Mouse (Mus musculus): ENCODE data around the gene Atp2c1. TPM values are rescaled to one million over a fixed set of nuclear protein-coding genes. Genes with fewer than 3 reads are reported as not detected.

The Atp2c1 gene
- polyA plus RNA-seq, 1 experiment, result 79.6 TPM

- TF ChIP-seq POLR2A (IDR thresholded peaks at IDR 0.05; ENCODE audit: insufficient read depth, low read length), result no peak
- TF ChIP-seq EP300 (IDR thresholded peaks at IDR 0.05; ENCODE audit: insufficient read depth, low read depth, low read length), result no peak
- TF ChIP-seq CTCF (IDR thresholded peaks at IDR 0.05; ENCODE audit: low read depth, low read length), result no peak
- Histone ChIP-seq H3K36me3 (ENCODE audit: control insufficient read depth, insufficient read depth, low read length, poor library complexity, severe bottlenecking) (no peaks in the 10 kb centered on the region), H3K9ac (ENCODE audit: low read depth, poor library complexity, severe bottlenecking) (no peak overlapping the region), H3K4me1 (ENCODE audit: control insufficient read depth, insufficient read depth, low read length) (peaks cover 2% of the 10 kb centered on the region), H3K27me3 (ENCODE audit: control insufficient read depth, insufficient read depth, low read length, poor library complexity, severe bottlenecking) (no peaks in the 10 kb centered on the region), H3K27ac (ENCODE audit: insufficient read depth, low read length) (no peak overlapping the region), H3K9me3 (replicated peaks; ENCODE audit: control insufficient read depth, insufficient read depth, low read length, poor library complexity, severe bottlenecking) (no peaks in the 10 kb centered on the region), H3K4me3 (ENCODE audit: low read depth, low read length) (no peak overlapping the region)
These were observed 43.2 kb downstream of the Atp2c1 start for GRCm38 (mm10) chr9:105483880-105484279.

DNA sequence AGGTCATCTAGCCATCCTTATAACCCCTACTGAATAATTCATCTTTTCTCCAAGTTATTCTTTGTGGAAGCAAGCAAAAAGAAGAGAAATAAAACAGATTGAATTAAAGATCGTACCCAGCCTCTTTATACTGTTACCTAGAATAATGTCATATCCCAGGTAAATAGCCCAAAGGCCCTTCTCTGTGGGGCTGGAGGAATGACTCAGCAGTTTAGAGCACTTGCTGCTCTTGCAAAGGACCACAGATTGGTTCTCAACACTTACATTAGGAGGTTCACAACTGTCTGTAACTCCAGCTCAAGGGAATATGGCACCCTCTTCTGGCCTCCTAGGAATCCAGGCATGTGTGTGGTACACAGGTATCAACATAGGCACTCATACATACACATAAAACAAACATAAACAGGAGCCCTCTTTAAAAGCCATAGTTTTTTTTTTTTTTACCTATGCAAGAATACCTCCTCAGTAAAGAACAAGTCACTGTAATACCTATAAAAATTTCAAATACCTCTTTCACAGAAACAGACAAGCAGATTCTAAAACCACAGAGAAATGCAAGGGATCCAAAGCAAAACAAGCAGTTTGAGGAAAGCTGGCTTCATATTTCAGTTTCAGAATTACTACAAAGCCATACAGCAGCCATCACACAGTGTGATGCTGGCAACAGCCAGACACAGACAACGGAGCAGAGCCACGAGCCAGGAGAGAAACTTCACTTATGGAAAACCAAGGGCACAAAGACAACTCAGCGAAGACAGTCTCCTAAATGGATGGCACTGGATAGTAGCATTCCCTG, 44.2 kb downstream of the Atp2c1 start:
- Histone ChIP-seq H3K9me3 (replicated peaks; ENCODE audit: control insufficient read depth, insufficient read depth, low read length, poor library complexity, severe bottlenecking) (no peaks in the 10 kb centered on the region), H3K36me3 (ENCODE audit: control insufficient read depth, insufficient read depth, low read length, poor library complexity, severe bottlenecking) (no peaks in the 10 kb centered on the region), H3K4me1 (ENCODE audit: control insufficient read depth, insufficient read depth, low read length) (peaks cover 2% of the 10 kb centered on the region), H3K27me3 (ENCODE audit: control insufficient read depth, insufficient read depth, low read length, poor library complexity, severe bottlenecking) (no peaks in the 10 kb centered on the region), H3K27ac (ENCODE audit: insufficient read depth, low read length) (no peak overlapping the region), H3K4me3 (ENCODE audit: low read depth, low read length) (no peak overlapping the region), H3K9ac (ENCODE audit: low read depth, poor library complexity, severe bottlenecking) (no peak overlapping the region)
- no peak for TF ChIP-seq CTCF (IDR thresholded peaks at IDR 0.05; ENCODE audit: low read depth, low read length)
- no peak for TF ChIP-seq EP300 (IDR thresholded peaks at IDR 0.05; ENCODE audit: insufficient read depth, low read depth, low read length)

GRCm38 (mm10) chr9:105482070-105482469, 45.0 kb downstream of the Atp2c1 start:
- no peak overlapping the region for H3K9ac ChIP-seq (ENCODE audit: low read depth, poor library complexity, severe bottlenecking)
- no peak for TF ChIP-seq EP300 (IDR thresholded peaks at IDR 0.05; ENCODE audit: insufficient read depth, low read depth, low read length)
- TF ChIP-seq CTCF (IDR thresholded peaks at IDR 0.05; ENCODE audit: low read depth, low read length), result no peak
- TF ChIP-seq POLR2A (IDR thresholded peaks at IDR 0.05; ENCODE audit: insufficient read depth, low read length), result no peak
- H3K4me3 ChIP-seq (ENCODE audit: low read depth, low read length), result no peak overlapping the region
- H3K27ac ChIP-seq (ENCODE audit: insufficient read depth, low read length), result no peak overlapping the region
- peaks cover 2% of the 10 kb centered on the region for H3K4me1 ChIP-seq (ENCODE audit: control insufficient read depth, insufficient read depth, low read length)
- no peaks in the 10 kb centered on the region for H3K36me3 ChIP-seq (ENCODE audit: control insufficient read depth, insufficient read depth, low read length, poor library complexity, severe bottlenecking)
- no peaks in the 10 kb centered on the region for H3K27me3 ChIP-seq (ENCODE audit: control insufficient read depth, insufficient read depth, low read length, poor library complexity, severe bottlenecking)
- H3K9me3 ChIP-seq (replicated peaks; ENCODE audit: control insufficient read depth, insufficient read depth, low read length, poor library complexity, severe bottlenecking), result no peaks in the 10 kb centered on the region

DNA sequence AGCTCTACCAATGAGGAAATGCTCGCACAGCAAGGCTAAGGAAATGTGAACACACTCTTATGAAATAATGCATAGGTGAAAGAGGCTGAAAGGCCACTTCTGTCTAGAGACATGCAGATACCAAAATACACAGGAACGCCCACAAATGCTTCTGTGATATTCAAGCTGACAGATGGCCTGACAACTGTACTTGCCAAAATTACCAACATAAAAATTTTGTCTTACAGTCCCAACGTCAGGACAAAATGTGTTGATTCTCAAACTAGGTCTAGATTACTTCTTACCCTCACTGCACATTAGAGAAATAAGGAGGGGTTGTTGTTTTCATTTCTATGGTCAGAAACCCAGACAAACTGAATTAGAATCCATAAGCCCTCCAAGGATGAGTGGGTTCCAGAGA, 51.0 kb downstream of the Atp2c1 start:
- H3K27ac ChIP-seq (ENCODE audit: insufficient read depth, low read length), result no peak overlapping the region
- no peak overlapping the region for H3K9ac ChIP-seq (ENCODE audit: low read depth, poor library complexity, severe bottlenecking)
- no peaks in the 10 kb centered on the region for H3K36me3 ChIP-seq (ENCODE audit: control insufficient read depth, insufficient read depth, low read length, poor library complexity, severe bottlenecking)
- no peaks in the 10 kb centered on the region for H3K9me3 ChIP-seq (replicated peaks; ENCODE audit: control insufficient read depth, insufficient read depth, low read length, poor library complexity, severe bottlenecking)
- TF ChIP-seq CTCF (IDR thresholded peaks at IDR 0.05; ENCODE audit: low read depth, low read length), result no peak
- TF ChIP-seq EP300 (IDR thresholded peaks at IDR 0.05; ENCODE audit: insufficient read depth, low read depth, low read length), result no peak
- no peak for TF ChIP-seq POLR2A (IDR thresholded peaks at IDR 0.05; ENCODE audit: insufficient read depth, low read length)
- H3K27me3 ChIP-seq (ENCODE audit: control insufficient read depth, insufficient read depth, low read length, poor library complexity, severe bottlenecking), result no peaks in the 10 kb centered on the region
- H3K4me1 ChIP-seq (ENCODE audit: control insufficient read depth, insufficient read depth, low read length), result no peaks in the 10 kb centered on the region
- no peak overlapping the region for H3K4me3 ChIP-seq (ENCODE audit: low read depth, low read length)

DNA sequence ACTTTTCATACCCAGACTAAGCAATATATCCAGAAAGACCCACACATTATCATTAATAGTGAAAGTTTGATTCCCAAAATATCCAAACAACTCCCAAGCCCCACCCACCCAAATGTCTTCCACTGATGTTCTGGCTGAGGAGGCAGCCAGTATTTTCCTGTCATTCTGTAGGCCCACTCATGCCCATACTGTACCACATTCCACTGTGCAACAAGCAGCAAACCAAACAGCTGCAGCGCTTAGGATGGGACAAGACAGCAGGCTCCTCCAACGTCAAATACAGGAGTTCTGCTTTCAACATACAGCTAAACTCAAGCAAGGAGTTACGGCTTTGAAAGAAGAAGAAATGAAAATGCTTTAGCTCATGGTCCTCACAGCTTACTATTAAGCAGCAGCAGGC, 52.2 kb downstream of the Atp2c1 start:
- Histone ChIP-seq H3K9me3 (replicated peaks; ENCODE audit: control insufficient read depth, insufficient read depth, low read length, poor library complexity, severe bottlenecking) (no peaks in the 10 kb centered on the region), H3K36me3 (ENCODE audit: control insufficient read depth, insufficient read depth, low read length, poor library complexity, severe bottlenecking) (no peaks in the 10 kb centered on the region), H3K27me3 (ENCODE audit: control insufficient read depth, insufficient read depth, low read length, poor library complexity, severe bottlenecking) (no peaks in the 10 kb centered on the region), H3K4me3 (ENCODE audit: low read depth, low read length) (no peak overlapping the region), H3K9ac (ENCODE audit: low read depth, poor library complexity, severe bottlenecking) (no peak overlapping the region), H3K27ac (ENCODE audit: insufficient read depth, low read length) (no peak overlapping the region), H3K4me1 (ENCODE audit: control insufficient read depth, insufficient read depth, low read length) (no peaks in the 10 kb centered on the region)
- TF ChIP-seq CTCF (IDR thresholded peaks at IDR 0.05; ENCODE audit: low read depth, low read length) (no peak), POLR2A (IDR thresholded peaks at IDR 0.05; ENCODE audit: insufficient read depth, low read length) (no peak), EP300 (IDR thresholded peaks at IDR 0.05; ENCODE audit: insufficient read depth, low read depth, low read length) (no peak)

DNA sequence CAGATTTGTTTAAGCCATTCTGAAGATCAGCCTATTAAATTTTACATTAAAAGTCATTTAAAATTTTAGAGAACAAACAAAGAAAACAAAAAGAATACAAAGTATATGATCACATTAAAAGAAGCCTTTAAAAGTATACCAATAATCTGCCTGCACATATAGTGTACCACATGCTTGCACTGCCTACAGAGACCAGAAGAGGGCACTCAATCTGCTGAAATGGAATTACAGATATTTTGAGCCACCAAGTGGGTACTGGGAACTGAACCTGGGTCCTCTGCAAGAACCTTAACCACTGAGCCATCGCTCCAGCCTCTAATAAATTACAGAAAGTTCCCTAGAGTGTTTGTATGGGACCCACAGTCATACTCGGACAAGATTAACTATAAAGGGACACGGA, 59.3 kb downstream of the Atp2c1 start:
- H3K36me3 ChIP-seq (ENCODE audit: control insufficient read depth, insufficient read depth, low read length, poor library complexity, severe bottlenecking), result peaks cover 3% of the 10 kb centered on the region; the same call in 1 of the 2 replicates

More for the DNA sequence above, 59.3 kb downstream of the Atp2c1 start:
- TF ChIP-seq POLR2A (IDR thresholded peaks at IDR 0.05; ENCODE audit: insufficient read depth, low read length), result no peak
- no peak for TF ChIP-seq EP300 (IDR thresholded peaks at IDR 0.05; ENCODE audit: insufficient read depth, low read depth, low read length)
- no peak for TF ChIP-seq CTCF (IDR thresholded peaks at IDR 0.05; ENCODE audit: low read depth, low read length)
- Histone ChIP-seq H3K4me3 (ENCODE audit: low read depth, low read length) (no peak overlapping the region), H3K4me1 (ENCODE audit: control insufficient read depth, insufficient read depth, low read length) (no peaks in the 10 kb centered on the region), H3K9ac (ENCODE audit: low read depth, poor library complexity, severe bottlenecking) (no peak overlapping the region), H3K9me3 (replicated peaks; ENCODE audit: control insufficient read depth, insufficient read depth, low read length, poor library complexity, severe bottlenecking) (no peaks in the 10 kb centered on the region), H3K27me3 (ENCODE audit: control insufficient read depth, insufficient read depth, low read length, poor library complexity, severe bottlenecking) (no peaks in the 10 kb centered on the region), H3K27ac (ENCODE audit: insufficient read depth, low read length) (no peak overlapping the region)
